In the genomic region with DNA sequence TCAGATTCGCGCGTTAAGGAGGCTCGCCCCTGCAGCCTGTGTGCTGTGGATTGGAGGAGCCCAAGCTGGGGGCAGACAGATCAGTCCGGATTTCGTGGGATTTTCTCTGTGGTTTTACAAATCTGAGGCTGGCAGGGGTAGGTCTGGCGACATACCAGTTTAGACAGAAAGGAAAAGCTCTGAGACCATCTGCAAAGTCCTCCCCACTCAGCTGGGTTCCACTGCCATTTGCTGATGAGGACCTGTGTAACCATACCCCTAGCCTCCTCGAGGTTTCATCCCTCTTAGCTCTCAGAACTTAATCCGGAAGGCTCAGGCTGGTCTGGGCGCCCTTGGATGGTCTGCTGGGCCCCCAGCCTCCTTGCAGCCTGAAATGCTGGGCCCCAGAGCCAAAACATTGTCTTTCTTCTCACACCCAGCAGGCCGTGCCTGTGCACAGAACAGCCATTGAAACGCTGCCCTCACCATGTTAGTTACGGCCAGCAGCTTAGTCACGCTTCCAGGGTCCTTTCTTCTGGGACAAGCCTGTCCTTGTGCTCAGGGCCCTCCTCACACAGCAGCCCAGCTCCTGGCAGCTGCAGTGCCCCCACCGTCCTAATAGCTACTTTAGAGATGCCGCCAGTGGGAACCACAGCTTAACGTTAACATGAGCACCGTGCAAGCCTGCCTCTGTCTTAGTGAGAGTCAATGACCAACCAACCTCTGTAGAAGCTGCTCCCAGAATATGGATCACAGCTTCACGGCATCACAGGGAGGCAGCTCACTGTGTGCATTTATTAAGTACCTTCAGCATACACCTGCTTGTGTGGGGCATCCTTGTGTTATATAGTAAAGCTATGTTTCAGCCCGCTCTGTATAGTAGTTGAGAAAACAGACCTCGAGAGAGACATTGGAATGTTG, we compare ENCODE assay signal across 8 mouse cellular contexts. TPM values are rescaled to one million over a fixed set of nuclear protein-coding genes. Genes with fewer than 3 reads are reported as not detected.
DNase-seq lines count a peak whose midpoint lies in the region; ATAC-seq and TF ChIP-seq lines count a peak whose summit lies in the region.

No protein-coding gene starts in this region.

- no peak overlapping the region for H3K4me3 ChIP-seq in forebrain, embryonic 11.5 days (ENCODE audit: low read depth, low read length)
- no peak overlapping the region for H3K4me3 ChIP-seq in midbrain, embryonic 16.5 days (ENCODE audit: low read depth, low read length)
- no peak overlapping the region for H3K4me3 ChIP-seq in kidney, embryonic 16.5 days (ENCODE audit: low read length)
- H3K4me3 ChIP-seq in liver, embryonic 11.5 days (ENCODE audit: low read depth, low read length) = no peak overlapping the region
- H3K4me3 ChIP-seq in lung, postnatal 0 days (ENCODE audit: low read depth, low read length) = no peak overlapping the region

- H3K27me3 ChIP-seq in forebrain, embryonic 11.5 days (ENCODE audit: control insufficient read depth, insufficient read depth, low read length) = no peaks in the 10 kb centered on the region
- no peaks in the 10 kb centered on the region for H3K27me3 ChIP-seq in midbrain, embryonic 16.5 days (ENCODE audit: control insufficient read depth, insufficient read depth, low read depth, low read length)
- H3K27me3 ChIP-seq in kidney, embryonic 16.5 days (ENCODE audit: insufficient read depth, low read length) = no peaks in the 10 kb centered on the region
- peaks cover under 1% of the 10 kb centered on the region for H3K27me3 ChIP-seq in liver, embryonic 11.5 days (replicated peaks; ENCODE audit: control insufficient read depth, insufficient read depth, low read length)
- no peaks in the 10 kb centered on the region for H3K27me3 ChIP-seq in lung, postnatal 0 days (replicated peaks; ENCODE audit: insufficient read depth, low read length)

- no peak for TF ChIP-seq CTCF in lung, postnatal 0 days (IDR thresholded peaks at IDR 0.05)

- H3K4me2 ChIP-seq in forebrain, embryonic 11.5 days (ENCODE audit: low read depth, low read length, severe bottlenecking) = peak overlapping the region; percentile 32
- peak overlapping the region; percentile 9; the same call in 1 of the 2 replicates for H3K4me2 ChIP-seq in midbrain, embryonic 16.5 days (ENCODE audit: low read length)
- H3K4me2 ChIP-seq in kidney, embryonic 16.5 days (replicated peaks; ENCODE audit: low read depth, low read length) = no peak overlapping the region
- no peak overlapping the region for H3K4me2 ChIP-seq in liver, embryonic 11.5 days
- no peak overlapping the region for H3K4me2 ChIP-seq in lung, postnatal 0 days (replicated peaks; ENCODE audit: low read depth, low read length)

- no peak for TF ChIP-seq EP300 in lung, postnatal 0 days (IDR thresholded peaks at IDR 0.05)

- no peaks in the 10 kb centered on the region; the same call in 1 of the 2 replicates for H3K36me3 ChIP-seq in forebrain, embryonic 11.5 days (ENCODE audit: control insufficient read depth, insufficient read depth, low read length)
- peaks cover 4% of the 10 kb centered on the region; the same call in 1 of the 2 replicates for H3K36me3 ChIP-seq in midbrain, embryonic 16.5 days (ENCODE audit: control insufficient read depth, insufficient read depth, low read length)
- H3K36me3 ChIP-seq in kidney, embryonic 16.5 days (ENCODE audit: insufficient read depth, low read length) = no peaks in the 10 kb centered on the region
- no peaks in the 10 kb centered on the region for H3K36me3 ChIP-seq in liver, embryonic 11.5 days (ENCODE audit: control insufficient read depth, insufficient read depth, low read length)
- no peaks in the 10 kb centered on the region for H3K36me3 ChIP-seq in lung, postnatal 0 days (ENCODE audit: insufficient read depth, low read length)

- WGBS in forebrain, embryonic 11.5 days = 11% methylated on average over 21 of the region's 21 CpGs
- WGBS in midbrain, embryonic 16.5 days = 14% methylated on average over 21 of the region's 21 CpGs
- 50% methylated on average over 21 of the region's 21 CpGs for WGBS in kidney, embryonic 16.5 days
- 60% methylated on average over 21 of the region's 21 CpGs for WGBS in liver, embryonic 11.5 days
- WGBS in lung, postnatal 0 days = 53% methylated on average over 21 of the region's 21 CpGs

- H3K4me1 ChIP-seq in forebrain, embryonic 11.5 days (replicated peaks; ENCODE audit: control insufficient read depth, insufficient read depth, low read length) = peaks cover 40% of the 10 kb centered on the region
- H3K4me1 ChIP-seq in midbrain, embryonic 16.5 days (ENCODE audit: control insufficient read depth, insufficient read depth, low read length) = peaks cover 37% of the 10 kb centered on the region
- no peaks in the 10 kb centered on the region for H3K4me1 ChIP-seq in kidney, embryonic 16.5 days (ENCODE audit: insufficient read depth, low read length)
- H3K4me1 ChIP-seq in liver, embryonic 11.5 days (replicated peaks; ENCODE audit: control insufficient read depth, insufficient read depth, low read length) = no peaks in the 10 kb centered on the region
- no peaks in the 10 kb centered on the region for H3K4me1 ChIP-seq in lung, postnatal 0 days (ENCODE audit: insufficient read depth, low read depth, low read length)

- peak overlapping the region; percentile 47 for H3K9ac ChIP-seq in forebrain, embryonic 11.5 days (ENCODE audit: low read length)
- H3K9ac ChIP-seq in midbrain, embryonic 16.5 days (ENCODE audit: low read depth, low read length) = peak overlapping the region; percentile 17
- no peak overlapping the region for H3K9ac ChIP-seq in kidney, embryonic 16.5 days (replicated peaks; ENCODE audit: low read length)
- no peak overlapping the region for H3K9ac ChIP-seq in liver, embryonic 11.5 days (ENCODE audit: low read depth, low read length)
- H3K9ac ChIP-seq in lung, postnatal 0 days (replicated peaks; ENCODE audit: low read depth) = no peak overlapping the region

- peak; percentile 88 for ATAC-seq in forebrain, embryonic 11.5 days (replicated peaks; ENCODE audit: low FRiP score)
- ATAC-seq in midbrain, embryonic 16.5 days = peak; percentile 90
- no peak for ATAC-seq in kidney, embryonic 16.5 days (ENCODE audit: low FRiP score, low TSS enrichment)
- ATAC-seq in liver, embryonic 11.5 days (replicated peaks; ENCODE audit: low FRiP score) = no peak
- ATAC-seq in CD4-positive, CD25-positive, alpha-beta regulatory T cell, adult 4 months = no peak
- no peak for ATAC-seq in lung, postnatal 0 days

- peak; percentile 36 for DNase-seq in cerebellum, adult 8-10 months
- DNase-seq in forebrain, embryonic 11.5 days (ENCODE audit: low spot score) = peak; percentile 86
- DNase-seq in layer of hippocampus, adult 9-10 months (ENCODE audit: low spot score) = peak; percentile 45
- no peak for DNase-seq in liver, embryonic 11.5 days (ENCODE audit: low spot score)
- DNase-seq in lung, postnatal 0 days (ENCODE audit: low spot score) = no peak

- peak overlapping the region; percentile 96 for H3K27ac ChIP-seq in forebrain, embryonic 11.5 days (ENCODE audit: low read depth, low read length)
- peak overlapping the region; percentile 67 for H3K27ac ChIP-seq in midbrain, embryonic 16.5 days (ENCODE audit: low read length)
- H3K27ac ChIP-seq in kidney, embryonic 16.5 days (ENCODE audit: low read length) = no peak overlapping the region
- H3K27ac ChIP-seq in liver, embryonic 11.5 days (ENCODE audit: low read depth, low read length) = no peak overlapping the region
- H3K27ac ChIP-seq in lung, postnatal 0 days (ENCODE audit: low read length) = no peak overlapping the region

- no peaks in the 10 kb centered on the region for H3K9me3 ChIP-seq in forebrain, embryonic 11.5 days (ENCODE audit: control insufficient read depth, low read length)
- no peaks in the 10 kb centered on the region for H3K9me3 ChIP-seq in midbrain, embryonic 16.5 days (replicated peaks; ENCODE audit: control insufficient read depth, low read length, poor library complexity, severe bottlenecking)
- no peaks in the 10 kb centered on the region for H3K9me3 ChIP-seq in kidney, embryonic 16.5 days (ENCODE audit: low read length)
- H3K9me3 ChIP-seq in liver, embryonic 11.5 days (ENCODE audit: control insufficient read depth, low read length) = no peaks in the 10 kb centered on the region
- no peaks in the 10 kb centered on the region for H3K9me3 ChIP-seq in lung, postnatal 0 days (ENCODE audit: low read length)

RNA-seq across cellular contexts. Expression of a gene that starts 8.7 kb away (rescaled TPM):
- polyA plus RNA-seq in forebrain, embryonic 11.5 days (2014; fragmentation: Nextera tagmentation; extraction: Ambion mirVana) = 48.7 and 60.9 TPM in 2 replicates
- polyA plus RNA-seq in midbrain, embryonic 16.5 days (2015; fragmentation: Nextera tagmentation; extraction: Ambion mirVana) = 75.3 and 86.3 TPM in 2 replicates
- 18.1 and 19.5 TPM in 2 replicates for polyA plus RNA-seq in kidney, embryonic 16.5 days (2015; fragmentation: Nextera tagmentation; extraction: Ambion mirVana)
- polyA plus RNA-seq in liver, embryonic 11.5 days (2014; fragmentation: Nextera tagmentation; extraction: Ambion mirVana) = 0.97 and 1.2 TPM in 2 replicates
- not detected for polyA plus RNA-seq in CD4-positive, CD25-positive, alpha-beta regulatory T cell, adult 4 months (2017; shearing (Covaris generic))
- polyA plus RNA-seq in lung, postnatal 0 days (2015; fragmentation: Nextera tagmentation; extraction: Ambion mirVana) = 14.6 and 15.4 TPM in 2 replicates

Comparison
In these comparisons a context has a peak if more than half of its experiments do, and no peak if none do; other contexts are left out.
1. DNase-seq: peak in cerebellum, adult 8-10 months (single experiment), forebrain, embryonic 11.5 days (single experiment) and layer of hippocampus, adult 9-10 months (single experiment); none in liver, embryonic 11.5 days (single experiment) and lung, postnatal 0 days (single experiment).
2. ATAC-seq: peak in forebrain, embryonic 11.5 days (single experiment) and midbrain, embryonic 16.5 days (single experiment); none in kidney, embryonic 16.5 days (single experiment), liver, embryonic 11.5 days (single experiment), CD4-positive, CD25-positive, alpha-beta regulatory T cell, adult 4 months (single experiment) and lung, postnatal 0 days (single experiment).
3. H3K27ac ChIP-seq: peak in forebrain, embryonic 11.5 days (single experiment) and midbrain, embryonic 16.5 days (single experiment); none in kidney, embryonic 16.5 days (single experiment), liver, embryonic 11.5 days (single experiment) and lung, postnatal 0 days (single experiment).
4. H3K4me2 ChIP-seq: peak in forebrain, embryonic 11.5 days (single experiment) and midbrain, embryonic 16.5 days (single experiment); none in kidney, embryonic 16.5 days (single experiment), liver, embryonic 11.5 days (single experiment) and lung, postnatal 0 days (single experiment).
5. H3K9ac ChIP-seq: peak in forebrain, embryonic 11.5 days (single experiment) and midbrain, embryonic 16.5 days (single experiment); none in kidney, embryonic 16.5 days (single experiment), liver, embryonic 11.5 days (single experiment) and lung, postnatal 0 days (single experiment).